Mouse (Mus musculus) C2C12 (cell line): ENCODE results near the gene 9130213A22Rik.

Source experiments
- CEBPB ChIP-seq: IDR thresholded peaks from one replicate; pipeline ENCODE4 v1.6.1; 2011; ENCODE audit warnings: low read depth, mild to moderate bottlenecking, control low read depth, moderate library complexity
- CTCF ChIP-seq: IDR thresholded peaks from one replicate; pipeline ENCODE4 v1.5.1; 2011; ENCODE audit not compliant: control insufficient read depth, insufficient read depth, insufficient read length
- FOSL1 ChIP-seq: IDR thresholded peaks from one replicate; pipeline ENCODE4 v1.8.0; 2011; ENCODE audit warnings: mild to moderate bottlenecking, low read length; ENCODE audit not compliant: poor library complexity, insufficient read depth, severe bottlenecking
- MAX ChIP-seq: IDR thresholded peaks from one replicate; pipeline ENCODE4 v1.6.1; 2011; ENCODE audit warnings: mild to moderate bottlenecking, control low read depth
- MYOD1 ChIP-seq: IDR thresholded peaks from one replicate; pipeline ENCODE4 v1.6.1; 2011; ENCODE audit warnings: low read depth; ENCODE audit not compliant: control insufficient read depth, insufficient read length
- MYOG ChIP-seq: IDR thresholded peaks from one replicate; pipeline ENCODE4 v1.6.1; 2011; ENCODE audit not compliant: control insufficient read depth, insufficient read length; ENCODE audit errors: extremely low read depth
- USF1 ChIP-seq: IDR thresholded peaks from one replicate; pipeline ENCODE4 v1.6.1; 2011; ENCODE audit warnings: low read depth, mild to moderate bottlenecking, control low read depth, moderate library complexity

- TF ChIP-seq CTCF (no peak), USF1 (no peak), MAX (no peak), MYOD1 (no peak), CEBPB (no peak), FOSL1 (no peak), MYOG (no peak)
Observed at GRCm38 (mm10) chr11:69109032-69109900, 13.1 kb downstream of the 9130213A22Rik start.
